Mouse (Mus musculus) myocyte (in vitro differentiated cells): ENCODE results near the gene Pdcd2l.
A peak's percentile ranks its signal among the peaks of the same experiment; 100 is the strongest.

Experiments used
- CEBPB ChIP-seq: IDR thresholded peaks from 2 replicates; pipeline ENCODE4 v1.6.1; 2011; ENCODE audit warnings: mild to moderate bottlenecking, moderate library complexity; ENCODE audit not compliant: poor library complexity, insufficient read depth, severe bottlenecking
- E2F4 ChIP-seq: IDR thresholded peaks from one replicate; pipeline ENCODE4 v1.6.1; 2011; ENCODE audit warnings: mild to moderate bottlenecking, control low read depth, moderate library complexity; ENCODE audit not compliant: insufficient read depth
- MAX ChIP-seq: IDR thresholded peaks from one replicate; pipeline ENCODE4 v1.6.1; 2011; ENCODE audit warnings: low read depth, mild to moderate bottlenecking, control low read depth
- MYOD1 ChIP-seq, 3 experiments: IDR thresholded peaks; one replicate each; pipeline ENCODE4 v1.6.1; 2011; ENCODE audit warnings: control low read depth in 2 of 3, low read depth in 2 of 3, mild to moderate bottlenecking in 2 of 3, moderate library complexity in 1 of 3; ENCODE audit not compliant: insufficient read length in 2 of 3, control insufficient read depth in 1 of 3
- MYOG ChIP-seq, 3 experiments: IDR thresholded peaks; one replicate each; pipeline ENCODE4 v1.6.1; 2011; ENCODE audit warnings: control low read depth in 2 of 3, low read depth in 2 of 3, mild to moderate bottlenecking in 2 of 3; ENCODE audit not compliant: insufficient read length in 2 of 3, control insufficient read depth in 1 of 3, insufficient read depth in 1 of 3
- POLR2A ChIP-seq: IDR thresholded peaks from one replicate; pipeline ENCODE4 v1.6.1; 2011; ENCODE audit warnings: low read depth, mild to moderate bottlenecking, control low read depth, moderate library complexity; ENCODE audit not compliant: insufficient read length
- POLR2AphosphoS2 ChIP-seq: IDR thresholded peaks from one replicate; pipeline ENCODE4 v1.6.1; 2011; ENCODE audit warnings: low read depth, control low read depth; ENCODE audit not compliant: insufficient read length
- REST ChIP-seq: IDR thresholded peaks from one replicate; pipeline ENCODE4 v1.6.1; 2011; ENCODE audit warnings: mild to moderate bottlenecking, control low read depth, moderate library complexity; ENCODE audit not compliant: insufficient read depth, insufficient read length
- SRF ChIP-seq: IDR thresholded peaks from one replicate; pipeline ENCODE4 v1.6.1; 2011; ENCODE audit warnings: low read depth; ENCODE audit not compliant: control insufficient read depth, insufficient read length
- TCF12 ChIP-seq: IDR thresholded peaks from one replicate; pipeline ENCODE4 v1.6.1; 2011; ENCODE audit warnings: mild to moderate bottlenecking, control low read depth; ENCODE audit not compliant: poor library complexity, insufficient read depth, severe bottlenecking
- TCF3 ChIP-seq: IDR thresholded peaks from one replicate; pipeline ENCODE4 v1.6.1; 2011; ENCODE audit warnings: low read depth, control low read depth; ENCODE audit not compliant: insufficient read length
- USF1 ChIP-seq: IDR thresholded peaks from one replicate; pipeline ENCODE4 v1.6.1; 2011; ENCODE audit warnings: low read depth, mild to moderate bottlenecking, control low read depth, moderate library complexity

GRCm38 (mm10) chr7:34234610-34235561 is 38.4 kb upstream of the Pdcd2l start:
- TF ChIP-seq POLR2A = no peak
- no peak for TF ChIP-seq CEBPB
- TF ChIP-seq MAX = no peak
- TF ChIP-seq SRF = no peak
- no peak for TF ChIP-seq E2F4
- no peak for TF ChIP-seq USF1
- no peak for TF ChIP-seq MYOG (IDR thresholded peaks at IDR 0.05; ENCODE audit: control insufficient read depth in 1 of 3, insufficient read depth in 1 of 3, insufficient read length in 2 of 3, low read depth in 2 of 3)
- TF ChIP-seq MYOD1 (IDR thresholded peaks at IDR 0.05; ENCODE audit: control insufficient read depth in 1 of 3, insufficient read length in 2 of 3, low read depth in 2 of 3) = no peak
- TF ChIP-seq TCF12 = no peak
- no peak for TF ChIP-seq REST
- peak; percentile 34 for TF ChIP-seq POLR2AphosphoS2
- TF ChIP-seq TCF3 = no peak
